Mouse (Mus musculus): ENCODE measurements around the gene Cul4a.

Gene Cul4a

GRCm38 (mm10) chr8:13139641-13140182, 34.3 kb downstream of the Cul4a start:
- DNase-seq: no peak

- DNase-seq: no peak
Observed at GRCm38 (mm10) chr8:13141681-13142080, 36.3 kb downstream of the Cul4a start.

- DNase-seq: no peak
Observed at GRCm38 (mm10) chr8:13148476-13148875, 43.1 kb downstream of the Cul4a start.

GRCm38 (mm10) chr8:13149287-13149686, 43.9 kb downstream of the Cul4a start:
- no peak for DNase-seq

GRCm38 (mm10) chr8:13149866-13150265, 44.4 kb downstream of the Cul4a start:
- no peak for DNase-seq

GRCm38 (mm10) chr8:13150929-13151328, 45.5 kb downstream of the Cul4a start:
- DNase-seq: no peak

GRCm38 (mm10) chr8:13154099-13154498, 48.7 kb downstream of the Cul4a start:
- DNase-seq: no peak

- DNase-seq: no peak
Observed at GRCm38 (mm10) chr8:13155358-13155757, 49.9 kb downstream of the Cul4a start.

- DNase-seq: no peak
Observed at GRCm38 (mm10) chr8:13156327-13157097, 51.1 kb downstream of the Cul4a start.

- DNase-seq: peak; percentile 100
Observed at GRCm38 (mm10) chr8:13158718-13159376, 53.4 kb downstream of the Cul4a start, which contains the start of gene Lamp1. Lamp1 (plus strand) TSS chr8:13159161.

- no peak for DNase-seq
Observed at GRCm38 (mm10) chr8:13159377-13159881, 54.0 kb downstream of the Cul4a start.

- DNase-seq: no peak
Observed at GRCm38 (mm10) chr8:13160691-13161090, 55.3 kb downstream of the Cul4a start.

GRCm38 (mm10) chr8:13162098-13162497, 56.7 kb downstream of the Cul4a start:
- no peak for DNase-seq

- no peak for DNase-seq
Observed at GRCm38 (mm10) chr8:13163563-13163962, 58.1 kb downstream of the Cul4a start.

GRCm38 (mm10) chr8:13164361-13164760, 58.9 kb downstream of the Cul4a start:
- DNase-seq: no peak

- no peak for DNase-seq
Observed at GRCm38 (mm10) chr8:13170510-13170909, 65.1 kb downstream of the Cul4a start.

GRCm38 (mm10) chr8:13174305-13174704, 68.9 kb downstream of the Cul4a start:
- DNase-seq: no peak

- DNase-seq: no peak
Observed at GRCm38 (mm10) chr8:13174811-13175210, 69.4 kb downstream of the Cul4a start.

- DNase-seq: no peak
Observed at GRCm38 (mm10) chr8:13175650-13176049, 70.2 kb downstream of the Cul4a start.

- no peak for DNase-seq
Observed at GRCm38 (mm10) chr8:13177173-13177852, 71.9 kb downstream of the Cul4a start.

GRCm38 (mm10) chr8:13178137-13178536, 72.7 kb downstream of the Cul4a start:
- no peak for DNase-seq

GRCm38 (mm10) chr8:13179482-13179881, 74.1 kb downstream of the Cul4a start:
- no peak for DNase-seq

GRCm38 (mm10) chr8:13179948-13180347, 74.5 kb downstream of the Cul4a start:
- no peak for DNase-seq
